Mouse (Mus musculus): ENCODE results near the gene 2010109A12Rik.

DNA sequence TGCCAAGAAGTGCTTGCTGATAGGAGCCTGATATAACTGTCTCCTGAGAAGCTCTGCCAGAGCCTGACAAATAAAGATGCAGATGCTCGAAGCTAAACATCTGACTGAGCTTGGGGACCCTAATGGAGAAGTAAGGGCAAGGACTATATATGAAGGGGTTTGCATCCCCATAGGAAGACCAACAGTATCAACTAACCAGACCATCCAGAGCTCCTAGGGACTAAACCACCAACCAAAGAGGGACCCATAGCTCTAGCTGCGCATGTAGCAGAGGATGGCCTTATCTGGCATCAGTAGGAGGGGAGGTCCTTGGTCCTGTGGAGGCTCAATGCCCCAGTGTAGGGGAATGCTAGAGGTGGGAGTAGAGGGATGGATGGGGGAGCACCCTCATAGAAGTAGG, 18.2 kb downstream of the 2010109A12Rik start:
- no peak for TF ChIP-seq POLR2A (IDR thresholded peaks at IDR 0.05; ENCODE audit: extremely low read depth, insufficient read depth, low read length)
- no peak for TF ChIP-seq CTCF (IDR thresholded peaks at IDR 0.05; ENCODE audit: extremely low read depth, insufficient read depth, low read length)

Measured in cortical plate, adult 2 months (tissue).